Mouse (Mus musculus) E14TG2a.4 (cell line): ENCODE measurements around the gene Arl6ip1.

ENCODE experiments used
- CTCF ChIP-seq: conservative IDR thresholded peaks from 2 replicates; pipeline ENCODE4 v1.5.1; 2014; ENCODE audit warnings: low read length
- NANOG ChIP-seq: IDR thresholded peaks from 2 replicates; pipeline ENCODE4 v1.6.1; 2014; ENCODE audit warnings: borderline replicate concordance, low read length, mixed read lengths
- POU5F1 ChIP-seq: IDR thresholded peaks from 2 replicates; pipeline ENCODE4 v1.6.1; 2014; ENCODE audit warnings: low read length, borderline replicate concordance

- peak; percentile 96 for TF ChIP-seq CTCF
- no peak for TF ChIP-seq NANOG
- TF ChIP-seq POU5F1 = no peak
Observed at GRCm38 (mm10) chr7:118102231-118102630, 27.2 kb downstream of the Arl6ip1 start.
